Mouse (Mus musculus): ENCODE measurements around the gene Kif26a. TPM values are rescaled to one million over a fixed set of nuclear protein-coding genes. Genes with fewer than 3 reads are reported as not detected.
A peak's percentile ranks its signal among the peaks of the same experiment; 100 is the strongest.

Kif26a gene
- polyA plus RNA-seq, 1 experiment from 2014 or later = 5.0 TPM

- no peak overlapping the region for H3K9ac ChIP-seq
- 94% methylated on average over 6 of the region's 6 CpGs for WGBS
- no peak overlapping the region for H3K4me2 ChIP-seq (replicated peaks)
- H3K4me3 ChIP-seq = no peak overlapping the region
- ATAC-seq (ENCODE audit: insufficient number of reproducible peaks, insufficient read depth, low FRiP score, low TSS enrichment) = no peak
- no peaks in the 10 kb centered on the region for H3K4me1 ChIP-seq
- no peaks in the 10 kb centered on the region for H3K36me3 ChIP-seq
- H3K27me3 ChIP-seq = 0 out of 2 replicates have a peak, but pooled peaks cover 3% of the 10 kb centered on the region
- H3K9me3 ChIP-seq = no peaks in the 10 kb centered on the region
- no peak overlapping the region for H3K27ac ChIP-seq
Observed at GRCm38 (mm10) chr12:112112235-112112634, 33.8 kb upstream of the Kif26a start.

- no peak overlapping the region for H3K4me3 ChIP-seq
- H3K36me3 ChIP-seq = no peaks in the 10 kb centered on the region
- ATAC-seq (ENCODE audit: insufficient number of reproducible peaks, insufficient read depth, low FRiP score, low TSS enrichment) = 0 out of 2 replicates have a peak, but pooled peaks have one; percentile 47
- H3K4me2 ChIP-seq (replicated peaks) = peak overlapping the region; percentile 14; the same call in 1 of the 2 replicates
- H3K27me3 ChIP-seq = 0 out of 2 replicates have a peak, but pooled peaks cover 1% of the 10 kb centered on the region
- WGBS = 18% methylated on average over 13 of the region's 13 CpGs
- H3K9ac ChIP-seq = peak overlapping the region; percentile 2; the same call in 1 of the 2 replicates
- no peaks in the 10 kb centered on the region for H3K9me3 ChIP-seq
- H3K4me1 ChIP-seq = no peaks in the 10 kb centered on the region
- H3K27ac ChIP-seq = no peak overlapping the region
Observed at GRCm38 (mm10) chr12:112112686-112113396, 33.2 kb upstream of the Kif26a start.

DNA sequence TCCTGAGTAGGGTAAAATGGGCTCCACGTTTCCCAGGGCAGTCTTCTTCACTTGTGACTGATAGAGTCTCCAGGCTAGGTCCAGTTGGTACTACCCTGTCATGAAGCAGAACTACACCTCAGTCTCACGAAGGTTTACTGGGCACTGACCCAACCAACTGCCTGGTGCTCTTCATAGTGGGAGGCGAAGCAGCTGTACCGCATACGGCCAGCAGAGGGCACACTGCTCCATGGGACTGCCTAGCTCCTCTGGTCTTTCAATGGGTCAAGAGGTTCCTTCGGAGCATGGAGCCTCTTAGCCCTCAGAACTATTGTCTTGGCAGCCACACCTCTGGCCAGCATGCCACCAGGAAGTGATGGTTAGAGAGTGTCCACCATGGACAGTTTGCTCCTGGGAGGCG lies 32.3 kb upstream of the Kif26a start:
- 13% methylated on average over 7 of the region's 7 CpGs for WGBS
- no peak for ATAC-seq (ENCODE audit: insufficient number of reproducible peaks, insufficient read depth, low FRiP score, low TSS enrichment)
- no peak overlapping the region for H3K4me3 ChIP-seq
- H3K4me1 ChIP-seq = no peaks in the 10 kb centered on the region
- no peaks in the 10 kb centered on the region for H3K9me3 ChIP-seq
- no peaks in the 10 kb centered on the region for H3K36me3 ChIP-seq
- H3K9ac ChIP-seq = no peak overlapping the region
- no peak overlapping the region for H3K4me2 ChIP-seq (replicated peaks)
- no peak overlapping the region for H3K27ac ChIP-seq
- no peaks in the 10 kb centered on the region for H3K27me3 ChIP-seq

GRCm38 (mm10) chr12:112117006-112117405 lies 29.0 kb upstream of the Kif26a start:
- H3K4me2 ChIP-seq (replicated peaks) = no peak overlapping the region
- no peaks in the 10 kb centered on the region for H3K4me1 ChIP-seq
- no peaks in the 10 kb centered on the region for H3K9me3 ChIP-seq
- H3K9ac ChIP-seq = no peak overlapping the region
- no peak for ATAC-seq (ENCODE audit: insufficient number of reproducible peaks, insufficient read depth, low FRiP score, low TSS enrichment)
- no peak overlapping the region for H3K27ac ChIP-seq
- no peak overlapping the region for H3K4me3 ChIP-seq
- H3K36me3 ChIP-seq = no peaks in the 10 kb centered on the region
- WGBS = 83% methylated on average over 5 of the region's 5 CpGs
- no peaks in the 10 kb centered on the region for H3K27me3 ChIP-seq

DNA sequence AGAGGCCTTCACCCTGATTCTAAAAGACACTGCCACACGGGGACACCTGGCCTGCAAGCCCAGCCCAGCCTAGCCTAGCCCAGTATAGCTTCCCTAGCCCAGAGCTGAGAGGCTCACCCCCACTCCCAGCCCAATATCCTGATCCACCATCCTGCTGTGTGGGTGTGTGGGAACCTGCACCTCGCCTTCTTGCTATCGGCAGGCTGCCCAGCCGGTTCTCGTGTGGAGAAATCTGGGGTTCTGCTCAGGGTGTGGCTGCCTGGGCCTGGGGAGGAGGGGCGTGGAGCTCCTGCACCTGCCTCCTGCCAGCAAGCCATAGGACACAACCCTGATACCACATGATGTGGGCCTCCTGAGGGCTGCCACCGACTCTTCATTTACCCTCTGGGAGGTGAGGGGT lies 28.4 kb upstream of the Kif26a start:
- Histone ChIP-seq H3K27me3 (0 out of 2 replicates have a peak, but pooled peaks cover 1% of the 10 kb centered on the region), H3K4me2 (replicated peaks) (no peak overlapping the region), H3K4me3 (no peak overlapping the region), H3K9me3 (no peaks in the 10 kb centered on the region), H3K36me3 (no peaks in the 10 kb centered on the region), H3K4me1 (no peaks in the 10 kb centered on the region), H3K9ac (no peak overlapping the region), H3K27ac (no peak overlapping the region)
- ATAC-seq (ENCODE audit: insufficient number of reproducible peaks, insufficient read depth, low FRiP score, low TSS enrichment) = no peak
- 77% methylated on average over 7 of the region's 7 CpGs for WGBS

DNA sequence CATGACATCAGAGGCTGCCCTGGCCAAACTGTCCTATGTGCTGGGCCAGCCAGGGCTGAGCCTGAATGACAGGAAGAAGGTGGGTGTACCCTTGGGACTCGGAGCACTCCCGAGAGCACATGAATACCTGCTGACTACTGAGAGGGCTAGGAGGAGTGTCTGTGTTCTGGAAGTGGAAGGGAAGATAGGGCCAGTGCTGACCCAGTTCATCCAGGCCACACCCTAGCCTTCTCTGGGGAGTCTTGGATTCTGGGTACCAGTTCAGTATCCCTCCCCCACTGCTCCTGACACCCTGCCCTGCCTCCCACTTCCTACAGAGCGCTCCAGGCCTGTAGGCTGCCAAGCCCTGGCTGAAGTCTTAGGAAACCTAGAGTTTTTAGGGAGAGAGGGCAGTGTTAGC lies 24.8 kb upstream of the Kif26a start:
- Histone ChIP-seq H3K4me1 (0 out of 2 replicates have a peak, but pooled peaks cover 10% of the 10 kb centered on the region), H3K9ac (no peak overlapping the region), H3K36me3 (no peaks in the 10 kb centered on the region), H3K27ac (no peak overlapping the region), H3K4me2 (replicated peaks) (no peak overlapping the region), H3K27me3 (0 out of 2 replicates have a peak, but pooled peaks cover 3% of the 10 kb centered on the region), H3K9me3 (no peaks in the 10 kb centered on the region), H3K4me3 (no peak overlapping the region)
- ATAC-seq (ENCODE audit: insufficient number of reproducible peaks, insufficient read depth, low FRiP score, low TSS enrichment) = no peak
- 77% methylated on average over 3 of the region's 3 CpGs for WGBS

- no peak overlapping the region for H3K9ac ChIP-seq
- H3K36me3 ChIP-seq = no peaks in the 10 kb centered on the region
- H3K4me3 ChIP-seq = no peak overlapping the region
- H3K4me1 ChIP-seq = peaks cover 18% of the 10 kb centered on the region; the same call in 1 of the 2 replicates
- H3K9me3 ChIP-seq = no peaks in the 10 kb centered on the region
- H3K4me2 ChIP-seq (replicated peaks) = no peak overlapping the region
- peaks cover 29% of the 10 kb centered on the region for H3K27me3 ChIP-seq
- no peak overlapping the region for H3K27ac ChIP-seq
- WGBS = 62% methylated on average over 14 of the region's 14 CpGs
- no peak for ATAC-seq (ENCODE audit: insufficient number of reproducible peaks, insufficient read depth, low FRiP score, low TSS enrichment)
Observed at GRCm38 (mm10) chr12:112125903-112126302, 20.1 kb upstream of the Kif26a start.

GRCm38 (mm10) chr12:112126931-112127635 lies 18.9 kb upstream of the Kif26a start:
- Histone ChIP-seq H3K27me3 (peaks cover 41% of the 10 kb centered on the region), H3K4me1 (peaks cover 22% of the 10 kb centered on the region; the same call in 1 of the 2 replicates), H3K4me3 (no peak overlapping the region), H3K9ac (no peak overlapping the region), H3K36me3 (no peaks in the 10 kb centered on the region), H3K27ac (no peak overlapping the region), H3K9me3 (no peaks in the 10 kb centered on the region), H3K4me2 (replicated peaks) (no peak overlapping the region)
- no peak for ATAC-seq (ENCODE audit: insufficient number of reproducible peaks, insufficient read depth, low FRiP score, low TSS enrichment)
- 64% methylated on average over 14 of the region's 14 CpGs for WGBS

DNA sequence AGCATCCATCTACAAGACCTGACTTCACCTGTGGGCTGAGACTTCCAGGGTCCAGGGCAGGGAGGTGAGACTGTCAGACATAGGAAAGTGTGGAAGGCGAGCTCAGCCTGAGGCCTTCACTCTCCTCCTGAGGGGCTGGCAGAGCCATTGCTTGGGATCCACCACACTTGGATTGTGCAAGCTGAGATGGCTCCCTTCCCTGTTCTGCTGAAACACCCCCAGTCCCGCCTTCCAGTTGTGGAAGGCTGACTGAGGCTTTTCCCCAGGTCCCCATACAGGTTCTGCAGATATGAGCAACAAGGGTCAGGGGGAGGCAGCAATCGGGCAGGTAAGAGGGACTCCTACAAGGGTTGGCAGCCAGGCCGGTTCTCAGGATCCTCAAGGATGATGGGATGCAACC lies 17.5 kb upstream of the Kif26a start:
- 82% methylated on average over 4 of the region's 4 CpGs for WGBS
- Histone ChIP-seq H3K4me1 (peaks cover 22% of the 10 kb centered on the region; the same call in 1 of the 2 replicates), H3K27ac (no peak overlapping the region), H3K4me2 (replicated peaks) (no peak overlapping the region), H3K36me3 (no peaks in the 10 kb centered on the region), H3K9ac (no peak overlapping the region), H3K9me3 (no peaks in the 10 kb centered on the region), H3K4me3 (no peak overlapping the region), H3K27me3 (peaks cover 50% of the 10 kb centered on the region)
- no peak for ATAC-seq (ENCODE audit: insufficient number of reproducible peaks, insufficient read depth, low FRiP score, low TSS enrichment)

GRCm38 (mm10) chr12:112129300-112129856 lies 16.6 kb upstream of the Kif26a start:
- H3K36me3 ChIP-seq = no peaks in the 10 kb centered on the region
- H3K4me3 ChIP-seq = no peak overlapping the region
- 50% methylated on average over 6 of the region's 6 CpGs for WGBS
- peaks cover 22% of the 10 kb centered on the region; the same call in 1 of the 2 replicates for H3K4me1 ChIP-seq
- H3K9ac ChIP-seq = no peak overlapping the region
- peak overlapping the region; percentile 54; the same call in 1 of the 2 replicates for H3K27ac ChIP-seq
- peak overlapping the region; percentile 93; the same call in 1 of the 2 replicates for H3K4me2 ChIP-seq (replicated peaks)
- H3K9me3 ChIP-seq = no peaks in the 10 kb centered on the region
- no peak for ATAC-seq (ENCODE audit: insufficient number of reproducible peaks, insufficient read depth, low FRiP score, low TSS enrichment)
- peaks cover 52% of the 10 kb centered on the region for H3K27me3 ChIP-seq

- peaks cover 52% of the 10 kb centered on the region for H3K27me3 ChIP-seq
- H3K4me2 ChIP-seq (replicated peaks) = peak overlapping the region; percentile 93
- H3K4me3 ChIP-seq = peak overlapping the region; percentile 77
- H3K27ac ChIP-seq = peak overlapping the region; percentile 54; the same call in 1 of the 2 replicates
- peak; percentile 62; the same call in 1 of the 2 replicates for ATAC-seq (ENCODE audit: insufficient number of reproducible peaks, insufficient read depth, low FRiP score, low TSS enrichment)
- peak overlapping the region; percentile 78 for H3K9ac ChIP-seq
- H3K9me3 ChIP-seq = no peaks in the 10 kb centered on the region
- peaks cover 21% of the 10 kb centered on the region; the same call in 1 of the 2 replicates for H3K4me1 ChIP-seq
- no peaks in the 10 kb centered on the region for H3K36me3 ChIP-seq
- WGBS = under 1% methylated on average over 79 of the region's 79 CpGs
Observed at GRCm38 (mm10) chr12:112130161-112130860, 15.7 kb upstream of the Kif26a start.
